Mouse (Mus musculus) Patski (cell line): ENCODE measurements around the gene Wdr18. TPM values are rescaled to one million over a fixed set of nuclear protein-coding genes. Genes with fewer than 3 reads are reported as not detected.

Source experiments
- ATAC-seq: fragments of 100-300 bp; one replicate; pipeline ENCODE4 v1.8.0; 2021
- CTCF ChIA-PET: fragments of 350-600 bp; sonication (Branson Sonifier 250); formaldehyde crosslinking; loops from one replicate; lab custom pipeline; 2022; ENCODE audit warnings: inconsistent platforms; lab: Charles Lee
- POLR2A ChIA-PET: fragments of 350-600 bp; sonication (Branson Sonifier 250); formaldehyde crosslinking; loops from one replicate; lab custom pipeline; 2022; ENCODE audit warnings: antibody characterized with exemption, inconsistent platforms; lab: Charles Lee
- DNase-seq: peaks from one replicate; pipeline ENCODE4 v3.0.0-alpha.2; 2011; ENCODE audit warnings: low read depth, low spot score
- H3K27me3 ChIP-seq: fragments of 371-371 bp; one replicate; pipeline ENCODE4 v1.5.1; 2021
- CTCF ChIP-seq: fragments of 100-300 bp; IDR thresholded peaks from one replicate; pipeline ENCODE4 v1.5.1; 2021
- in situ Hi-C: fragments of 300-500 bp; cut with MboI; formaldehyde crosslinking; loops from 3 replicates; pipeline ENCODE4 v1.11.1; 2018; ENCODE audit warnings: low pct_unique_long_range_greater_than_20kb, mixed read lengths
- polyA plus RNA-seq: library from polyadenylated mRNA; unstranded; gene quantifications from one replicate; pipeline ENCODE4 v1.2.3, GENCODE M21; 2021

Wdr18 gene
- polyA plus RNA-seq, 1 experiment from 2014 or later = 45.4 TPM

- DNase-seq = no peak
- ChIA-PET POLR2A (interaction anchor here (0.7 to 2.2 kb wide), 9 partner anchors 9 to 225 kb away, joined by 3 to 10 read pairs (median 5); partner anchors contain the start of gene Kiss1r), CTCF (interaction anchor here (1.5 kb wide), 1 partner anchor 30 kb away, joined by 10 read pairs; no protein-coding TSS in a partner anchor)
- ATAC-seq = peak; percentile 5
- no peak for TF ChIP-seq CTCF
- H3K27me3 ChIP-seq = no peaks in the 10 kb centered on the region
- in situ Hi-C loops = no loop called here
Observed at GRCm38 (mm10) chr10:79927324-79928029, 32.5 kb upstream of the Wdr18 start.

- DNase-seq (no peak), ATAC-seq (no peak)
- in situ Hi-C loops = no loop called here
- CTCF ChIA-PET = interaction anchor here (1.5 kb wide), 1 partner anchor 30 kb away, joined by 10 read pairs; no protein-coding TSS in a partner anchor
- no peaks in the 10 kb centered on the region for H3K27me3 ChIP-seq
- TF ChIP-seq CTCF = no peak
- POLR2A ChIA-PET = interaction anchor here (0.6 to 2.2 kb wide), 10 partner anchors 8 to 224 kb away, joined by 3 to 10 read pairs (median 4); partner anchors contain the start of gene Kiss1r
Observed at GRCm38 (mm10) chr10:79928030-79928694, 31.8 kb upstream of the Wdr18 start.

GRCm38 (mm10) chr10:79928907-79929701 is 30.8 kb upstream of the Wdr18 start:
- no peak for ATAC-seq
- in situ Hi-C loops = no loop called here
- CTCF ChIA-PET = interaction anchor here (1.0 to 1.5 kb wide), 2 partner anchors 29 kb away, joined by 3 to 10 read pairs; no protein-coding TSS in a partner anchor
- POLR2A ChIA-PET = interaction anchor here (0.6 to 1.1 kb wide), 2 partner anchors 56 to 85 kb away, joined by 3 read pairs; no protein-coding TSS in a partner anchor
- no peaks in the 10 kb centered on the region for H3K27me3 ChIP-seq
- TF ChIP-seq CTCF = no peak
- DNase-seq = no peak

GRCm38 (mm10) chr10:79929967-79930825 is 29.8 kb upstream of the Wdr18 start:
- no peaks in the 10 kb centered on the region for H3K27me3 ChIP-seq
- in situ Hi-C loops = no loop called here
- ChIA-PET POLR2A (interaction anchor here (1.1 kb wide), 1 partner anchor 22 kb away, joined by 3 read pairs; the partner anchor contains the start of gene Med16), CTCF (interaction anchor here (1.0 kb wide), 1 partner anchor 28 kb away, joined by 3 read pairs; no protein-coding TSS in a partner anchor)
- ATAC-seq (no peak), DNase-seq (no peak)
- TF ChIP-seq CTCF = no peak

- ATAC-seq = no peak
- DNase-seq = no peak
- no peaks in the 10 kb centered on the region for H3K27me3 ChIP-seq
- in situ Hi-C loops = no loop called here
- CTCF ChIA-PET = no interaction called here
- POLR2A ChIA-PET = interaction anchor here (1.1 kb wide), 1 partner anchor 22 kb away, joined by 3 read pairs; the partner anchor contains the start of gene Med16
- TF ChIP-seq CTCF = no peak
Observed at GRCm38 (mm10) chr10:79930826-79931186, 29.1 kb upstream of the Wdr18 start.

- in situ Hi-C loops = no loop called here
- H3K27me3 ChIP-seq = no peaks in the 10 kb centered on the region
- no peak for ATAC-seq
- DNase-seq = no peak
- TF ChIP-seq CTCF = no peak
- CTCF ChIA-PET = interaction anchor here (1.3 kb wide), 1 partner anchor 28 kb away, joined by 3 read pairs; no protein-coding TSS in a partner anchor
- POLR2A ChIA-PET = no interaction called here
Observed at GRCm38 (mm10) chr10:79931797-79932196, 28.2 kb upstream of the Wdr18 start.

- ChIA-PET CTCF (interaction anchor here (1.3 to 1.5 kb wide), 2 partner anchors 27 to 50 kb away, joined by 3 read pairs; no protein-coding TSS in a partner anchor), POLR2A (interaction anchor here (2.6 kb wide), 1 partner anchor 17 kb away, joined by 8 read pairs; no protein-coding TSS in a partner anchor)
- in situ Hi-C loops = no loop called here
- no peak for TF ChIP-seq CTCF
- ATAC-seq (no peak), DNase-seq (no peak)
- H3K27me3 ChIP-seq = no peaks in the 10 kb centered on the region
Observed at GRCm38 (mm10) chr10:79932736-79933135, 27.2 kb upstream of the Wdr18 start.

GRCm38 (mm10) chr10:79933145-79933679 is 26.7 kb upstream of the Wdr18 start:
- ATAC-seq (no peak), DNase-seq (no peak)
- no peak for TF ChIP-seq CTCF
- CTCF ChIA-PET = interaction anchor here (1.3 to 1.5 kb wide), 2 partner anchors 26 to 50 kb away, joined by 3 read pairs; no protein-coding TSS in a partner anchor
- H3K27me3 ChIP-seq = no peaks in the 10 kb centered on the region
- POLR2A ChIA-PET = interaction anchor here (2.6 kb wide), 1 partner anchor 17 kb away, joined by 8 read pairs; no protein-coding TSS in a partner anchor
- in situ Hi-C loops = no loop called here

- ChIA-PET POLR2A (interaction anchor here (2.6 kb wide), 1 partner anchor 16 kb away, joined by 8 read pairs; no protein-coding TSS in a partner anchor), CTCF (interaction anchor here (0.8 to 1.5 kb wide), 2 partner anchors 20 to 51 kb away, joined by 3 read pairs; no protein-coding TSS in a partner anchor)
- in situ Hi-C loops = no loop called here
- no peaks in the 10 kb centered on the region for H3K27me3 ChIP-seq
- no peak for ATAC-seq
- no peak for DNase-seq
- TF ChIP-seq CTCF = no peak
Observed at GRCm38 (mm10) chr10:79933861-79934260, 26.1 kb upstream of the Wdr18 start.
